Mouse (Mus musculus): ENCODE measurements around the gene Hoxa2. TPM values are rescaled to one million over a fixed set of nuclear protein-coding genes. Genes with fewer than 3 reads are reported as not detected.
A peak's percentile ranks its signal among the peaks of the same experiment; 100 is the strongest.

The Hoxa2 gene
- polyA plus RNA-seq (2012; fragmentation: generic; extraction: Trizol): 0.16 TPM
- long read RNA-seq, experiment 1: 0 reads
- long read RNA-seq, experiment 2: 0 reads

DNA sequence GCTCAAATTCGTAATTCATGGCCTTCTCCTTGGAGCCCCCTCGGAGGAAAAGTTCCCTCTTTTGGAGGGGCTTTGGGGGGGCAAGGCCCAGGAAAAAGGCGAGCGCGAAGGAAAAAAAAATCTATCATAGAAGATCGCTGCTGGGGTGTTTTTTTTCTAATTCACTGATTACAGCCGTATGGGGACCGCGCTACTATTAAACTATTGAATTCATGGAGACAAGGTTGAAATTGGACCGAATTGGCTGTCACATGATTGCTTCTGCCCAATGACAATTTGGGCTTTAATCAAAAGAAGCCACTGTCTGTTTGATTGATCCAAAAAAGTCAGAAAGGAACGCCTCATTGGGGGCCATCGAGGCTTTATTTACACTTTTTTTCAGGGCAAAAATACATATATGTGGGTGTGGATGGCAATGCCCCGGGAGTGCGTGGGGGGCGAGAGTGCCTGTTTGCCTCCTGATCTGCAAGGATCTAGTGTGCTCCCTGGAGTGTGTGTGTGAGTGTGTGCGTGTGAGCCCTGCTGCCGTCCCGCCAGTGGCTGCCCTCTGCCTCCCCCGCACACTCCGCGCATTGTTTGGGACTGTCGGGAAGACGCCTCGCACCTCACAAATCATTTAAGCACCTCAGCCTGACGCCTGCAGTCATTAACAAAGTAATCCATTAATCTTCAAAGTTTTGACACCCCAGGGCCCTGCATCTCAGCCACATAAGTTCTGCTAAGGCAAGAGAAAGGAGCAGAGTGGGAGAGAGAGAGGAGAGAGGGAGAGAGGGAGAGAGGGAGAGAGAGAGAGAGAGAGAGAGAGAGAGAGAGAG is at the start of gene Hoxa2:
Gene Hoxa2 (minus strand): TSS at position 206 of the 815 bp plus-strand sequence.
- peaks cover 28% of the 10 kb centered on the region for H3K79me2 ChIP-seq (ENCODE audit: control insufficient read depth, insufficient read depth)
- no peak within 1 kb of the TSS for H3K4me3 ChIP-seq (ENCODE audit: insufficient read depth, poor library complexity, severe bottlenecking)
- H3K36me3 ChIP-seq (ENCODE audit: control insufficient read depth, insufficient read depth): peaks cover 22% of the 10 kb centered on the region
- no peak for TF ChIP-seq FOSL1 (IDR thresholded peaks at IDR 0.05; ENCODE audit: insufficient read depth, low read length, poor library complexity, severe bottlenecking)
- no peak for TF ChIP-seq MAX (IDR thresholded peaks at IDR 0.05)
- TF ChIP-seq MYOD1 (IDR thresholded peaks at IDR 0.05; ENCODE audit: control insufficient read depth, insufficient read length, low read depth): no peak
- no peak for TF ChIP-seq CTCF (IDR thresholded peaks at IDR 0.05; ENCODE audit: control insufficient read depth, insufficient read depth, insufficient read length)
- TF ChIP-seq MYOG (IDR thresholded peaks at IDR 0.05; ENCODE audit: control insufficient read depth, extremely low read depth, insufficient read length): no peak
- no peak for TF ChIP-seq USF1 (IDR thresholded peaks at IDR 0.05; ENCODE audit: low read depth)
- no peak for TF ChIP-seq CEBPB (IDR thresholded peaks at IDR 0.05; ENCODE audit: low read depth)
- peaks cover 10% of the 10 kb centered on the region for H3K79me3 ChIP-seq (ENCODE audit: low read depth)
- no peaks in the 10 kb centered on the region for H3K27me3 ChIP-seq (ENCODE audit: control insufficient read depth, insufficient read depth, insufficient read length)
- H3ac ChIP-seq (ENCODE audit: control insufficient read depth, insufficient read length, low read depth): no peak within 1 kb of the TSS

- no peak overlapping the region for H3K4me3 ChIP-seq (ENCODE audit: insufficient read depth, poor library complexity, severe bottlenecking)
- H3ac ChIP-seq (ENCODE audit: control insufficient read depth, insufficient read length, low read depth): no peak overlapping the region
- H3K36me3 ChIP-seq (ENCODE audit: control insufficient read depth, insufficient read depth): no peaks in the 10 kb centered on the region
- peaks cover 41% of the 10 kb centered on the region for H3K79me3 ChIP-seq (ENCODE audit: low read depth)
- TF ChIP-seq USF1 (IDR thresholded peaks at IDR 0.05; ENCODE audit: low read depth): no peak
- TF ChIP-seq CEBPB (IDR thresholded peaks at IDR 0.05; ENCODE audit: low read depth): no peak
- TF ChIP-seq MYOD1 (IDR thresholded peaks at IDR 0.05; ENCODE audit: control insufficient read depth, insufficient read length, low read depth): no peak
- no peak for TF ChIP-seq MAX (IDR thresholded peaks at IDR 0.05)
- TF ChIP-seq MYOG (IDR thresholded peaks at IDR 0.05; ENCODE audit: control insufficient read depth, extremely low read depth, insufficient read length): no peak
- TF ChIP-seq FOSL1 (IDR thresholded peaks at IDR 0.05; ENCODE audit: insufficient read depth, low read length, poor library complexity, severe bottlenecking): no peak
- no peak for TF ChIP-seq CTCF (IDR thresholded peaks at IDR 0.05; ENCODE audit: control insufficient read depth, insufficient read depth, insufficient read length)
- H3K27me3 ChIP-seq (ENCODE audit: control insufficient read depth, insufficient read depth, insufficient read length): no peaks in the 10 kb centered on the region
- H3K79me2 ChIP-seq (ENCODE audit: control insufficient read depth, insufficient read depth): peaks cover 74% of the 10 kb centered on the region
These were observed 49.6 kb upstream of the Hoxa2 start for GRCm38 (mm10) chr6:52214271-52214670.

DNA sequence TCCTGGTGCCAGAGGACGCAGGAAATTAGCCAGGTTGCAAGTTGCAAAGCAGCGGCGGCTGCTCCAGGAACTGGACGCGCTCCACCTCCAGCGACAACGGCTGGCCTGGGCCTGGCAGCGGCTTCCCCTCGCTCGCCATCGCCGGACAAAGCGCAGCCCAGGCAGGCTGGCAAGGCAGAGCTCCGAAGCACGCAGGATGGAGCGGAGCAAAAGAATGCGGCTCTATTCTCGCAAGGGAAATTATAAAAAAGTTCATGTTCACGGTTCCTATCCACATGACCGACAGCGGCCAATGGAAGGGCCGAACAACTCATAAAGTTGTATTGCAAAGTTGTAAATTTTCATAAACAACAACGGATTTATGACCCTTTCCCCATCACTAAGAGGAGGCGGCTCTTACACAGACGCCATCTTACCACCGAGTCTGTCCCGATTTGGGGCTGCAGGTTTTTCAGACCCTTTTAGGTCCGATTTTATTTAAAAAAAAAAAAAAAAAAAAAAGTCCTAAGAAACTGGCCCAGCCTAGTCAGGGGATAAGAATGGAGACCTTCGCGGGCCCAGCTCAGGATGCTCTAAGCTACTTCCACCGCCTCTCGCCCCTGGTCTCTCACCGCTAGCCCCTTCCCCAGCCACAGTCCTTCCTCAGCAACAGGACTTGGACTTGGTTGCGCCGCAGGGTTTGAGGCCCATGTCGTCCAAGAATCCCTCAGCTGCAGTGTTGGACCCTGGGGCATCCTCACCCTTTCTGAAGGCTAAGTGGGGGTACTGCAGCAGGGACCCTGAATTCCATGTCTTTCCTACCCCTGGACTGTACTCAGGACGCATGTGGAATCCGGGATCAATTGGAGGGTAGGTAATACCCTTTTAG is 48.7 kb upstream of the Hoxa2 start, which contains the start of the genes Hoxa3 and Gm28308:
Gene Hoxa3 (minus strand): TSS at position 218 of the 868 bp plus-strand sequence.
Gene Gm28308 (minus strand): TSS at position 221 of the 868 bp plus-strand sequence.
- H3K36me3 ChIP-seq (ENCODE audit: control insufficient read depth, insufficient read depth): no peaks in the 10 kb centered on the region
- no peaks in the 10 kb centered on the region for H3K27me3 ChIP-seq (ENCODE audit: control insufficient read depth, insufficient read depth, insufficient read length)
- peak within 1 kb of the TSS; percentile 59 for H3K4me3 ChIP-seq (ENCODE audit: insufficient read depth, poor library complexity, severe bottlenecking)
- TF ChIP-seq FOSL1 (IDR thresholded peaks at IDR 0.05; ENCODE audit: insufficient read depth, low read length, poor library complexity, severe bottlenecking) (no peak), MYOG (IDR thresholded peaks at IDR 0.05; ENCODE audit: control insufficient read depth, extremely low read depth, insufficient read length) (no peak), MYOD1 (IDR thresholded peaks at IDR 0.05; ENCODE audit: control insufficient read depth, insufficient read length, low read depth) (no peak), USF1 (IDR thresholded peaks at IDR 0.05; ENCODE audit: low read depth) (peak; percentile 88), MAX (IDR thresholded peaks at IDR 0.05) (no peak)
- H3ac ChIP-seq (ENCODE audit: control insufficient read depth, insufficient read length, low read depth): peak within 1 kb of the TSS; percentile 88
- H3K79me3 ChIP-seq (ENCODE audit: low read depth): peaks cover 46% of the 10 kb centered on the region
- H3K79me2 ChIP-seq (ENCODE audit: control insufficient read depth, insufficient read depth): peaks cover 81% of the 10 kb centered on the region

- TF ChIP-seq CTCF (IDR thresholded peaks at IDR 0.05; ENCODE audit: control insufficient read depth, insufficient read depth, insufficient read length) (no peak), MYOG (IDR thresholded peaks at IDR 0.05; ENCODE audit: control insufficient read depth, extremely low read depth, insufficient read length) (no peak), MYOD1 (IDR thresholded peaks at IDR 0.05; ENCODE audit: control insufficient read depth, insufficient read length, low read depth) (no peak), CEBPB (IDR thresholded peaks at IDR 0.05; ENCODE audit: low read depth) (no peak), USF1 (IDR thresholded peaks at IDR 0.05; ENCODE audit: low read depth) (no peak), FOSL1 (IDR thresholded peaks at IDR 0.05; ENCODE audit: insufficient read depth, low read length, poor library complexity, severe bottlenecking) (no peak), MAX (IDR thresholded peaks at IDR 0.05) (no peak)
- H3ac ChIP-seq (ENCODE audit: control insufficient read depth, insufficient read length, low read depth): peak overlapping the region; percentile 78
- H3K27me3 ChIP-seq (ENCODE audit: control insufficient read depth, insufficient read depth, insufficient read length): no peaks in the 10 kb centered on the region
- no peaks in the 10 kb centered on the region for H3K36me3 ChIP-seq (ENCODE audit: control insufficient read depth, insufficient read depth)
- H3K79me3 ChIP-seq (ENCODE audit: low read depth): peaks cover 48% of the 10 kb centered on the region
- peaks cover 88% of the 10 kb centered on the region for H3K79me2 ChIP-seq (ENCODE audit: control insufficient read depth, insufficient read depth)
- H3K4me3 ChIP-seq (ENCODE audit: insufficient read depth, poor library complexity, severe bottlenecking): peak overlapping the region; percentile 59
These were observed 48.0 kb upstream of the Hoxa2 start for GRCm38 (mm10) chr6:52212556-52213118.

DNA sequence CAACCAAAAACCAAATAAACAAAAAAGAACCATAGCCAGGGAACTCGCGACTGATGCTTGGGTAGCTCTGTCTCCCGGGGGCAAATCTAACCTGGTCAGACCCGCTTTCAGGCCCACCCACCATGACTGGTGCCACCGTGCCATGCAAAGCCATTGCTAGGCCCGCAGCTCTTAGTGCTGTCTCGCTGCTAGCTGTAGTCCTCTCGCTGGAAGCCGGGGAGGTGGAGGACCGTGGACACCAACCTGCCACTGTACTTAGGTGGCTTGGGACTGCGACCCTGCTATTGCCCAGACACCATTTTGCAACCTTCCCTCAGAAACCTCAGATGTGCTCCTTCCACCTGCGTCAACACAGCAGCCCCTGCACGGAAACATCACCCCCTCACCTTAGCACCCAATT is 47.3 kb upstream of the Hoxa2 start:
- no peaks in the 10 kb centered on the region for H3K27me3 ChIP-seq (ENCODE audit: control insufficient read depth, insufficient read depth, insufficient read length)
- H3K79me3 ChIP-seq (ENCODE audit: low read depth): peaks cover 48% of the 10 kb centered on the region
- no peak for TF ChIP-seq CTCF (IDR thresholded peaks at IDR 0.05; ENCODE audit: control insufficient read depth, insufficient read depth, insufficient read length)
- no peak for TF ChIP-seq MYOD1 (IDR thresholded peaks at IDR 0.05; ENCODE audit: control insufficient read depth, insufficient read length, low read depth)
- no peak for TF ChIP-seq MAX (IDR thresholded peaks at IDR 0.05)
- TF ChIP-seq CEBPB (IDR thresholded peaks at IDR 0.05; ENCODE audit: low read depth): no peak
- no peak for TF ChIP-seq FOSL1 (IDR thresholded peaks at IDR 0.05; ENCODE audit: insufficient read depth, low read length, poor library complexity, severe bottlenecking)
- TF ChIP-seq MYOG (IDR thresholded peaks at IDR 0.05; ENCODE audit: control insufficient read depth, extremely low read depth, insufficient read length): no peak
- TF ChIP-seq USF1 (IDR thresholded peaks at IDR 0.05; ENCODE audit: low read depth): no peak
- H3K79me2 ChIP-seq (ENCODE audit: control insufficient read depth, insufficient read depth): peaks cover 92% of the 10 kb centered on the region
- peak overlapping the region; percentile 30 for H3ac ChIP-seq (ENCODE audit: control insufficient read depth, insufficient read length, low read depth)
- H3K36me3 ChIP-seq (ENCODE audit: control insufficient read depth, insufficient read depth): peaks cover 5% of the 10 kb centered on the region
- H3K4me3 ChIP-seq (ENCODE audit: insufficient read depth, poor library complexity, severe bottlenecking): peak overlapping the region; percentile 59
